Mouse (Mus musculus): ENCODE results near the gene Olfr214.
"Not testable (repeated sequence)": the region's sequence is repeated elsewhere in the genome, so short reads cannot be mapped to it uniquely, and the experiment has no call there.

Olfr214 gene

DNA sequence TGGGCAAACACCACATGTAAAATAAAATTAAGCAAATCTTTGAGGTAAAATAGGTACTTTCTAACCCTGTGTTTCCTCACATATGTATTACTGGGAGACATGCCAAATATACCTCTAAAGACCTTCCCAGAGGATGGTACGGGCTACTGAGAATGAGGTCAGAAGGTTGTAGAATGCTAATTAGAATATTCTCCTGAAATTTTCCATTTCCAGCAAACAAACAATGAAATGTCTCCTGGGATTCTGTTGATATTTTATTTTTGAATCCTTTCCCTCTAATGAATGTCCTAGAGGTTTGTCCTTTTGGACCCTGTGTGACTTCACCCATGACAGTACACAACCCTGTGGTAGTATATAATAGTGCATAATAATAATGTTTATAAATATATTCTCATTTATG is at the start of gene Olfr214:
Gene Olfr214, plus strand, starts transcription at position 301 of the 400 bp plus-strand sequence.
- DNase-seq (ENCODE audit: low read depth, low spot score) = no peak

DNA sequence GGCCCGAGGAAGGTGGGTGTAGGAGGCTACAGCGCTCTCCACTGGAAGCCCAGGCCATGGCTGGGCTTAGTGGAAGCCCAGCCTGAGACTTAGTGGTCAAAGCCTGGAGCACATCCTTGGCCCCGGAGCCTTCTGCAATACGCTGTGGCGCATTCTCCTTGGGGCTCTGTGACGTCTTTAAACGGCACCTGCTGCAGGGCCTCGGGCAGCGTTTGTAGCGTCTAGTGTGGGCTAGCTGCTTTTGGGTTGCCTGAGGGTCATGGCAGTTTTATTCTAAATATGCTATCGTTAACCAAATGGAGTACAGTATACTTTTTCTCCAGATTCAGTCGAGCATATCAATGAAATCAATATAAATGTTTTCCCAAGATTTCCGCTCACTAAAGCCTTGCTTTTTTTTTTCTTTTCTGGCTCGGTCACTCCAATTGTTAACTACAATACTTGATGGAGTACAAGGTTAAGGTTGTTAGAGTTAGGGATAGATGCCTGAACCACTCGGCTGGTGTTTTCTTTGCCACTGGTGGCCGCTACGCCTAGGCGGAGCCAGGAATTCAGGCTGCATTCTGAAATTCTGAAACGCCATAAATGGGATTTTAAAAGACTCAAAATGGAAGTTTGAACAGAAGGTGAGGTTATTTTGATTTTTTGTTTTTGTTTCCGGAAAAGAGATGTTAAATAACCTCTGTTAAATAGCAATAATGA is 47.6 kb upstream of the Olfr214 start, which contains the start of gene Olfr212:
Gene Olfr212, plus strand, starts transcription at position 215 of the 702 bp plus-strand sequence.
- not testable (repeated sequence) for DNase-seq (ENCODE audit: low read depth, low spot score)

DNA sequence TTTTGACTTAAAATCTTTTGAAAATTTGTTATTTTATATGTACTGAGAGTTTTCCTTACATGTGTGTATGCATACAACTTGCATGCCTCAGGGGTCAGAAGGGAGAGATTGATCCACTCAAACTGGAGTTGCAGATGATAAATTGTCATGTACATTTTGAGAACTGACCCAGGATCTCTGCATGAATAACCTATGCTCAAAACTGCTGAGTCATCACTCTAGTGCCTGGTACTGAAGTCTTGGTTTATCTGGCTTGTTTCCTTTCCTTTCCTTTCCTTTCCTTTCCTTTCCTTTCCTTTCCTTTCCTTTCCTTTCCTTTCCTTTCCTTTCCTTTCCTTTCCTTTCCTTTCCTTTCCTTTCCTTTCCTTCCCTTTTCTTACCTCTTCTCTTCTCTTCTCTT is 39.2 kb upstream of the Olfr214 start:
- no peak for DNase-seq (ENCODE audit: low read depth, low spot score)

DNA sequence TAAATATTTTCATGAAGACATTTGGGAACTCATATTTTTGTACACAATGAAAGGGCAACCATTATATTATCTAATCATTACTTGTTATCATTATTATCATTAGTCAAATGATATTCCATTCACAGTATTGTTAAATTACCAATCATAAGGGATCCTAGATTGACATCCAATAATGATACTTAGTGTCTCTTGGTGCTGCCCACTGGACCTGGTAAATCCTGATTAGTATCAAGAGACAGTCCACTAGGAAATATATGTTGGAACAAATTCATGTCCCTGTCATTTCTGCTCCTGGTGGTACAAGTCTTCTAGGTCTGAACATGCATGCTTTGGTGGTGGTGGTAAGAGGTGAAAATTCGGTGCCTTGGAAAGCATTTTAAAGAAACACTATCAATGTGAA is 15.9 kb upstream of the Olfr214 start, which contains the start of gene Olfr213:
Gene Olfr213, plus strand, starts transcription at position 301 of the 400 bp plus-strand sequence.
- DNase-seq (ENCODE audit: low read depth, low spot score) = no peak

DNA sequence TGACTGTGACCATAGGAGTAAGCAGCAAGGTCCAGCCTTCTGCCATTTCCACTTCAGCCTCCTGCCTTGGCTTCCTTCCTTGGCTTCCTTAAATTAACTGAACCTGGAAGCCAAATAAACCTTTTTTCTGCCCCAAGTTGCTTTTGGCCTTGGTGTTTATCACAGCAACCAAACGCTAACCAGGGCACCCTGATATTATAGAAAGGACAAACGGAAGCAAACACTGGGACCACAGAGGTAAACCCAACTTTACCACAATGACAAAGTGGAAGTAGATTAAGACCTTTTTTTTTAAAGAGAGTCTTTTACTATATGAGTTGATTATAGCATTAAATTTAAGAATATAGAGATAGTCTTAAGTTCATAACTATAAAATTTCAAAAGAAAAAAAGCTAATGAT is 11.5 kb upstream of the Olfr214 start:
- DNase-seq (ENCODE audit: low read depth, low spot score) = no peak

DNA sequence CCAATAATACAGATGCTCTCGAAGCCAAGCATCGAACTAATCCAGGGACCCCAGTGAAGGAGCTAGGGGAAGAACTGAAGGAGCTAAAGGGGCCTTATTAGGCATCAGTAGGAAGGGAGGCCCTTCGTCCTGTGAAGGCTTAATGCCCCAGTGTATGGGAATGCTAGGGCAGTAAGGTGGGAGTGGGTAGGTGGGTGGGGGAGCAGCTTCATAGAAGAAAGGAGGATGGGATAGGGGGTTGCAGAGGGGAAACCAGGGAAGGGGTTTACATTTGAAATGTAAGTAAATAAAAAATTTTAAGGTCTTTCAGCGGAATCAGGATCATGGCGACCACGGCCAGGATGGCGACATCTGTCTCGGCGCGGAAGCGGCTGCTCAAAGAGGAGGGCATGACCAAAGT is 3.2 kb upstream of the Olfr214 start, which contains the start of gene Gm5580:
Gene Gm5580, plus strand, starts transcription at position 301 of the 400 bp plus-strand sequence.
- DNase-seq (ENCODE audit: low read depth, low spot score) = not testable (repeated sequence)

DNA sequence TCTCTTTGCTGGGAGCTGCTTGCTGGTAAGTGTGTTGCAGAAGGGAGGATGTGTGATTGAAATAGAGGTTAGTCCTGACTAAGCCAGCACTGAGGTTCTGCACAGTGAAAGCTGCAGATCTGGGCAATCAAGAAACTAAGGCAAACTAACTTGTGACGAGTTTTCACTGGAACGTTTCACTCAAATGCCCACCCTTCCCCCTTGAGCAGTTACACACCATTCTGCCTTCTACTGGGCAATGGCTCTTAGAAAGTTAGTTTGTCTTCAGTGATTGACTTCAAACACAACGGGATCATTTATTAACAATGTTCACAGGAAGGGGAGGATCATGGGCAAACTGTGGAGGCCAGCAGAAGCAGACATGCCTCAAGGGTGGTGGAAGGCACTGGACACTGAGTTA is 917 bp downstream of the Olfr214 start:
- DNase-seq (ENCODE audit: low read depth, low spot score) = no peak

DNA sequence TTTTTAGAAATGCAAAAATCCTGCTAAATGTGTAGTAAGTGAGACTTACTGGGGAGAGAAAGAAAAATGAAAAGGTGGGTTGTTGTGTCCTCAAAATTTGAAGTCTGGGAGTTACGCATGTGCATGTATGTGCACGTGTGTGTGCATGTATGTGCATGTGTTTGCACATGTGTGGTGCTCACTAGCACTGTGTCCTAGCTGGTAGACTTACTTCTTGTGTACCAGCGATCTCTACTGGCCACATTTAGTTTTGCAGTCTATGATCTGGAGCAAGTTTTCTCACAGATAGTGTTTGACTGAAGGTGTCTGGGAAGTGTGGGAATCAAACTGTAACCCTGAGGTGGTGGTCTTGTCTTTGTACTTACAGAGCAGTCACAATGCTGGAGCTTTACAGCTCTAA is 15.8 kb downstream of the Olfr214 start:
- DNase-seq (ENCODE audit: low read depth, low spot score) = peak; percentile 27

DNA sequence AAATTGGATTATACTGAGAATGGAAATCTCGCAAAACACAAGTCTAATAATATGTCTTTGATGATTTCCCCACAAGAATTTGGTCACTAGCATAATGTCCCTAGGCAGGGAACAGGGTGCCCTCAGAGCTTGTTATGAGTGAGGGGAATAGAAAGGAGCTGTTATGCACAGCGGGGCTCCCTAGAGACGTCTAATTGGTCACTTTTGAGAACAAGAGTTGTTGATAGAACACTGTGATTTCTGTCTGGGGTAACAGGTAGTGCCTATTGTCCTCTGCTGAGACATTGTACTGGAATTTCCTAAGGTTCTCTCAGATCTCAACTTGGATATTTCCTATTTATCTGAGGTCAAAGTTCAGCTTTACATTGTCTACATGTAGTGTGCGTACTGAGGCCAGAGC is 30.1 kb downstream of the Olfr214 start, which contains the start of gene Olfr215:
Gene Olfr215, minus strand, starts transcription at position 101 of the 400 bp plus-strand sequence.
- DNase-seq (ENCODE audit: low read depth, low spot score) = no peak

DNA sequence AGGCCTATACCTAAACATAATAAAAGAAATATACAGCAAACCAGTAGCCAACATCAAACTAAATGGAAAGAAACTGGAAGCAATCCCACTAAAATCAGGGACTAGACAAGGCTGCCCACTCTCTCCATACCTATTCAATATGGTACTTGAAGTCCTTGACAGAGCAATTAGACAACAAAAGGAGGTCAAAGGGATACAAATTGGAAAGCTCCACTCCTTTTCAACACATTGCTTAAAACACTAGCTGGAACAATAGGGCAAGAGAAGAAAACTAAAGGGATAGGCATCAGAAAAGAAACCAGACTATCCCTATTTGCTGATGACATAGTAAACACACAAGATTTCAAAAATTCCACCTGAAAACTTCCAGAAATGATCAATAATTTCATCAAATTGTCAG is 46.9 kb downstream of the Olfr214 start:
- DNase-seq (ENCODE audit: low read depth, low spot score) = not testable (repeated sequence)

DNA sequence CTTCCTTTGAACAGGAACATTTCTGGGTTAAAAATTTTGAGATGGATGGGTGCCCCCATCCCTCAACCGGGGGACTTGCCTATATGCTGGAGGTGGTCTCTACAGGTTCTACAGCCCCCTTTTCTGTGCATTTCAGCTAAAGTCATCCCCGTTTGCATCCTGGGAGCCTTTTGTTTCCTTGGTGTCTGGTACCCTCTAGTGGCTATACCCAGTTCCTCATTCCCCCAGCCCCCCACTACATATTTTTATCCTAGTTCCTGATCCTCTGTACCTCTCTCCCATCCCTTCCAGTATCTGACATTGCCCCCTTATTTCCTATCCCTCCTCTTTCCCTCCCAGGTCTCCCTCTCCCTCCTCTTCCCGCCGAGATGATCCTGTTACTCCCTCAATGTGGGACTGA is 53.2 kb downstream of the Olfr214 start:
- no peak for DNase-seq (ENCODE audit: low read depth, low spot score)
